Mouse (Mus musculus) neural tube, embryonic 15.5 days (tissue): ENCODE results near the gene Ern1. TPM values are rescaled to one million over a fixed set of nuclear protein-coding genes. Genes with fewer than 3 reads are reported as not detected.

ENCODE experiments used
- ATAC-seq: fragments of 200-750 bp; cut with Nextera tagmentation; 2 replicates; pipeline ENCODE4 v1.8.0; 2017; ENCODE audit warnings: mild to moderate bottlenecking, moderate TSS enrichment, moderate library complexity; ENCODE audit not compliant: low FRiP score
- H3K27ac ChIP-seq: fragments of 300-500 bp; sonication (generic); replicated peaks from 2 replicates; pipeline ENCODE4 v1.5.1; 2015; ENCODE audit warnings: mild to moderate bottlenecking, inconsistent platforms
- H3K27me3 ChIP-seq: fragments of 300-500 bp; sonication (generic); replicated peaks from 2 replicates; pipeline ENCODE4 v1.6.1; 2015; ENCODE audit warnings: inconsistent platforms
- H3K36me3 ChIP-seq: fragments of 300-500 bp; sonication (generic); 2 replicates; pipeline ENCODE4 v1.6.1; 2015; ENCODE audit warnings: inconsistent platforms
- H3K4me1 ChIP-seq: fragments of 300-500 bp; sonication (generic); 2 replicates; pipeline ENCODE4 v1.6.1; 2015; ENCODE audit warnings: inconsistent platforms
- H3K4me2 ChIP-seq: fragments of 300-500 bp; sonication (generic); 2 replicates; pipeline ENCODE4 v1.6.1; 2015; ENCODE audit warnings: inconsistent platforms, mild to moderate bottlenecking, moderate library complexity
- H3K4me3 ChIP-seq: fragments of 300-500 bp; sonication (generic); replicated peaks from 2 replicates; pipeline ENCODE4 v1.5.1; 2015; ENCODE audit warnings: mild to moderate bottlenecking, inconsistent platforms
- H3K9ac ChIP-seq: fragments of 300-500 bp; sonication (generic); replicated peaks from 2 replicates; pipeline ENCODE4 v1.6.1; 2015; ENCODE audit warnings: mild to moderate bottlenecking, inconsistent platforms
- H3K9me3 ChIP-seq: fragments of 300-500 bp; sonication (generic); replicated peaks from 2 replicates; pipeline ENCODE4 v1.6.1; 2016; ENCODE audit warnings: inconsistent platforms
- WGBS: fragments of 180-500 bp; shearing (Covaris S2); methylation state at CpG from one replicate; pipeline ENCODE4 v1.1.7; 2015; ENCODE audit warnings: mixed read lengths; 5-methylcytosine and 5-hydroxymethylcytosine counted together
- polyA plus RNA-seq: library from polyadenylated mRNA; unstranded; fragments of >200 nt; fragmentation: Nextera tagmentation; extraction: Ambion mirVana; gene quantifications from 2 replicates; pipeline ENCODE4 v1.2.1, GENCODE M21; 2015

The Ern1 gene
- polyA plus RNA-seq, 1 experiment from 2014 or later = 4.1 TPM

DNA sequence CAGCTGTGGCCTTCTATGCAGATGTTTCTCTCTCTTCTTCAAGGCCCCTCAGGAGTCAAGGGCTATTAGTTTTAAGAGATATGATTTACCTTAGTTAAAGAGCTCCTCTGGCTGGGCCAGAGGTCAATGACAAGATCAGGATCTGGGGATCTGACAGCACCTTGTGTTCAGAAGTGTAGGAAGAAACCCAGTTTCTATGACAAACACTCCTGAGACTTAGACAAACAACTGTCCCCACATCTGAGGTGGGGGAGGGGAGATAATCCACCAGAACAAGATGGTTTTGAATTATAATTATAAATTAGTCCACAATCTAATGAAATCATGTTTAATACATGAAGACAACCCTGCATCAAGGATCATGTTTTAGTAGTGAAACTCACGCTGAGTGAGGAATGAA, 8.9 kb downstream of the Ern1 start:
- Histone ChIP-seq H3K4me1 (no peaks in the 10 kb centered on the region), H3K9me3 (no peaks in the 10 kb centered on the region), H3K27me3 (no peaks in the 10 kb centered on the region), H3K4me2 (no peak overlapping the region), H3K9ac (no peak overlapping the region), H3K36me3 (no peaks in the 10 kb centered on the region), H3K27ac (no peak overlapping the region), H3K4me3 (no peak overlapping the region)
- no peak for ATAC-seq
- WGBS = 26% methylated on average over 1 of the region's 1 CpGs

DNA sequence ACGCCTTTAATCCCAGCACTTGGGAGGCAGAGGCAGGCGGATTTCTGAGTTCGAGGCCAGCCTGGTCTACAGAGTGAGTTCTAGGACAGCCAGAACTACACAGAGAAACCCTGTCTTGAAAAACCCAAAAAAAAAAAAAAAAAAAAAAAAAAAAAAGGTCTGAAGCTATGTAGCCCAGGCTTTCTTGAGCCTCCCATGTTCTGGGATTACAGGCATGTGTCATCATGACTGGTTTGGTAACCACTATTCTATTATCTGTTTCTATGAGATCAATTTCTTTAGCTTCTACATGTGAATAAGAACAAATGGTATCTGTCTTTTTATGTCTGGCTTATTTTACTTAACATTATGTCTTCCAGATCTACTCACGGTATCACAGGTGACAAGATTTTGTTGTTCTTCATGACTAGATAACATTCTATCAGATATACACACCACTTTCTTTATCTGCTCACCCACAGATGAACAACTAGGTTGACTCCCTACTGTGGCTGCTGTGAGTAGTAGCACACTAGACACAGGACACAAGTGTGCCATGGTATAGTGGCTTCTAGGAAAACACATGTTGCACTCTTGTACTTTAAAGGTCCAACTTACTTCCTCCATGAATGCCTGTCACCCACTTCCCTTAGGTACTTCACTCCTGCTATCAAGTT, 10.0 kb downstream of the Ern1 start:
- H3K27ac ChIP-seq = no peak overlapping the region
- H3K9ac ChIP-seq = no peak overlapping the region
- H3K4me1 ChIP-seq = no peaks in the 10 kb centered on the region
- no peaks in the 10 kb centered on the region for H3K36me3 ChIP-seq
- ATAC-seq = no peak
- no peaks in the 10 kb centered on the region for H3K27me3 ChIP-seq
- WGBS = 94% methylated on average over 4 of the region's 4 CpGs
- no peak overlapping the region for H3K4me2 ChIP-seq
- H3K4me3 ChIP-seq = no peak overlapping the region
- no peaks in the 10 kb centered on the region for H3K9me3 ChIP-seq

DNA sequence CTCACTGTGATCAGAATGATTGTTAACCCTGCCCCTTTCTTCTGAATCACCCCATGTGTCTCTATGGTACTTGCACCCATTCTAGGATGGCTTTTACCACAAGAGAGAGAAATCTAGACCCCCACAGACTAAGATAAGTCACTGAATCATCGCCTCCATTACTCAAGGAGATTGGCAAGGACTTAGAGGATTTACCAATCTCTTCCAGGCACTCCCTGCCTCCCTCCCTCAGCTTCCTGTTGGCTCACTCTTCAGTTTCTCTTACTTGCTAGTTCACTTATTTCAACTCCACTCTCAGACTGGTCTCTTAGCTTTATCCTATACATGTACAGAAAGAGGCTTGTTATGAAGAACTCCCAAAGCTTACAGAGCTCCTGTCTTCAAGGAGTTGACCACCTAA, 12.3 kb downstream of the Ern1 start:
- Histone ChIP-seq H3K4me1 (peaks cover 10% of the 10 kb centered on the region), H3K4me2 (no peak overlapping the region), H3K27ac (no peak overlapping the region), H3K36me3 (no peaks in the 10 kb centered on the region), H3K4me3 (no peak overlapping the region), H3K9me3 (no peaks in the 10 kb centered on the region), H3K27me3 (no peaks in the 10 kb centered on the region), H3K9ac (no peak overlapping the region)
- no peak for ATAC-seq
- 89% methylated on average over 1 of the region's 1 CpGs for WGBS

DNA sequence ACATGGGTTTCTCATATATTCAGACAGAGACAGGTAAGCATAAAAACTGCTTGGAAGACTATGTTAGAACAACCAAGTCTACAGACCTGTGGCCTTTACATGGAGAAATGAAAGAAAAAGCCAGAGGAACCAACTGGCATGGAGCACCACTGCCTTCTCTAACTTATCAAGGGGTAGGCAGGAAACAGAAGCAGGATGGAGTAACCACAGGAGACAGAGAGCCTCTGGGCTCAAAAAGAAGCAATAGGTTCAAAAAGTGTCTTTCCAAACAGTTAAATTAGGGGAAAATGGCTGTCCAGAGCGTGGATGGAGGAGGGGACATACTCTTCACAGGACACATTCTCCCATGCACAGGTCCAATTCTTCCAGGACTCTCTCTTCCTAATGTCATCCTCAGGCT, 16.0 kb downstream of the Ern1 start:
- no peak overlapping the region for H3K4me2 ChIP-seq
- no peak overlapping the region for H3K4me3 ChIP-seq
- H3K4me1 ChIP-seq = peaks cover 10% of the 10 kb centered on the region
- ATAC-seq = no peak
- 92% methylated on average over 1 of the region's 1 CpGs for WGBS
- H3K9me3 ChIP-seq = no peaks in the 10 kb centered on the region
- no peak overlapping the region for H3K9ac ChIP-seq
- H3K36me3 ChIP-seq = no peaks in the 10 kb centered on the region
- no peak overlapping the region for H3K27ac ChIP-seq
- H3K27me3 ChIP-seq = no peaks in the 10 kb centered on the region

DNA sequence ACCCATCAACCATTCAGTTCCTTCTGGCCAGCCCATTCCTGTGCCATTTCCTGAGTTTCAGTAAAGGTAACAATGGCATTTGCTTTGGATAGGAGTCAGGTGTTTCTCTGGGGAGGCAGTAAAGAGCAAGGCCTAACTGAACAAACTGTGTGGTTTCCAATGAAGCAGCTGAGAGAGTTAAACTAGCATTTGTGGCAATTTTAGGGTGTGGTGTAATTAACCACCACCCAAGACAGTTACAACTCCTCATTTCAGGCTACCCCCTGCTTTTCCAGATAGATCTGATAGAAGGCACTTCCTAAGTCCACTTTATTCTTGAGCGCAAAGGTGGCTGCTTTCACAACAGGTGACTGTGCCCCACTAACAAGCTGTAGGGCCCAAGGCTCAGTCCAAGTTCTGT, 19.1 kb downstream of the Ern1 start:
- Histone ChIP-seq H3K4me3 (no peak overlapping the region), H3K27me3 (no peaks in the 10 kb centered on the region), H3K27ac (no peak overlapping the region), H3K4me1 (peaks cover 16% of the 10 kb centered on the region), H3K36me3 (no peaks in the 10 kb centered on the region), H3K9ac (no peak overlapping the region), H3K9me3 (no peaks in the 10 kb centered on the region), H3K4me2 (no peak overlapping the region)
- ATAC-seq = no peak
- 92% methylated on average over 1 of the region's 1 CpGs for WGBS

DNA sequence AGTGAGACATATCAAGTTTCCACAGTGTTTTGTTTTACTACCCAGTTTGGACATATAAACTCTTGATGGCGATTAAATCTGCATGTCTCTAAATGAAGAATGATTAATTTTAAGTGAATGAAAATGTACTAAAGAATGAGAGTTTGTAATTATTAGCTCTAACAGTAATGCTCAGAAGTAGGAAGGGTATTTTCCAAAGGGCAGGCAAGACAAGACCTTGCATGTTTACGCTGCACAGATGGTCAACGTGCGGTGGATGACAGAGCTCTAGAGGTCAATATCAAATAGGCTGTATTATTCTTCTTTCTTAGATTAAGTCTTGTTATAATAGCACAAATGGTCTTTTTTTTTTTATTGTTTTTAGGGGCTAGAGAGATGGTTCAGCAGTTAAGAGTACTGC, 21.7 kb downstream of the Ern1 start:
- Histone ChIP-seq H3K36me3 (no peaks in the 10 kb centered on the region), H3K4me2 (no peak overlapping the region), H3K9me3 (no peaks in the 10 kb centered on the region), H3K27ac (no peak overlapping the region), H3K27me3 (no peaks in the 10 kb centered on the region), H3K9ac (no peak overlapping the region), H3K4me1 (peaks cover 8% of the 10 kb centered on the region), H3K4me3 (no peak overlapping the region)
- no peak for ATAC-seq
- whole genome bisulfite sequencing = 86% methylated on average over 4 of the region's 4 CpGs

DNA sequence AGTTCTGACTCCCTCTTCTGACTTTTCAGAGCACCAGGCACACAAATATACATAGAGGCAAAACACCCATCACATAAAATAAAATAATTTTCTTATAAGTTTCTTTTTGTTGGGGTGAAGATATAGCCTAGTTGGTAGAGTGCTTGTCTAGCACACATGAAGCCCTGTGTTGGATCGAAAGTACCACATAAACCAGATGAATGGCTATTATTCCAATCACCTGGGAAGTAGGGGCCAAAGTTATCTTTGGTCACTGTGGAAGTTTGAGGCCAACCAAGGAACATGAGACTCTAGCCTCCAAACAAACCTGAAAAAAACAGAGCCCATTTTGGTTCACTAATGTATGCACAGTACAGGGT, 22.1 kb downstream of the Ern1 start:
- no peaks in the 10 kb centered on the region for H3K27me3 ChIP-seq
- no peak overlapping the region for H3K4me3 ChIP-seq
- peaks cover 6% of the 10 kb centered on the region; the same call in 1 of the 2 replicates for H3K4me1 ChIP-seq
- 94% methylated on average over 1 of the region's 1 CpGs for whole genome bisulfite sequencing
- no peak overlapping the region for H3K4me2 ChIP-seq
- no peak for ATAC-seq
- no peak overlapping the region for H3K27ac ChIP-seq
- H3K9ac ChIP-seq = no peak overlapping the region
- H3K9me3 ChIP-seq = no peaks in the 10 kb centered on the region
- no peaks in the 10 kb centered on the region for H3K36me3 ChIP-seq

DNA sequence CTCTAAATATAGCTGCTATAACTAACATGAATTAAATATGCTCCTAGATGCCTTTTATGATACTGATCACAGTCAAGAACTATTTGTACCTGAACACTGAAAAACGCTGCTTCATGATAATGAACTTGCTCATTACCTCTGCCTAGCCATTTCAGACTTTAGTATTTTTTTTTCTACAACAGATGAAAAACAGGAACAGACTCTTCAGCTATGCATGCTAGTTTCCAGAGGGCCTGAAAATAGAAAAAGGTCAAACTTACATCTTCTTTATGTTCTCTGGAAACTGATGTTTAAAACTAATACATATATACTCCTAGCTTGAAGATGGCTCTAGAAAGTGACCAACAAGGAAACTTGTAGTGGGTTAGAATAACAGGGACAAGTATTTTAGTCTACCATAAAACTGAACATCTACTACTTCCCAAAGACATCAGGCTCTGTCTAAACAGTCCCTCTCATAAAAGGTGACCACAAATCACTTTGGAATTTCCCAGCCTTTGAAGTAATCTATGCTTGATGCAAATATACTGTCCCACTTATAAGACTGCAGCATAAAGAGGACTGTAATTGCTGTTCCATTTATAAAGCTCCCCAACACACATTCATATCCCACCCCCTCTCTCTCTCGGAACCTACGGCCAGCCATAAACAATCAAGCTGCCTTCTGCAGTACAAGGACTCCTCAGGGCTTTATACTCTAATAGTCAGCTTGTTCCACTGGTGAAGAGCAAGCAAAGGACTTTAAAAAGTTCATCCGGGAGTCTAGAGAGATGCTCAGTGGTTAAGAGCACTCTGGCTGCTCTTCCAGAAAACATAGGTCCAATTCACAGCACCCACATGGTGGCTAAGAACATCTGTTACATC, 22.7 kb downstream of the Ern1 start:
- no peaks in the 10 kb centered on the region for H3K27me3 ChIP-seq
- no peak overlapping the region for H3K4me2 ChIP-seq
- H3K9ac ChIP-seq = no peak overlapping the region
- ATAC-seq = no peak
- peaks cover 6% of the 10 kb centered on the region; the same call in 1 of the 2 replicates for H3K4me1 ChIP-seq
- H3K27ac ChIP-seq = no peak overlapping the region
- H3K9me3 ChIP-seq = no peaks in the 10 kb centered on the region
- H3K36me3 ChIP-seq = no peaks in the 10 kb centered on the region
- 53% methylated on average over 4 of the region's 4 CpGs for WGBS
- H3K4me3 ChIP-seq = no peak overlapping the region

DNA sequence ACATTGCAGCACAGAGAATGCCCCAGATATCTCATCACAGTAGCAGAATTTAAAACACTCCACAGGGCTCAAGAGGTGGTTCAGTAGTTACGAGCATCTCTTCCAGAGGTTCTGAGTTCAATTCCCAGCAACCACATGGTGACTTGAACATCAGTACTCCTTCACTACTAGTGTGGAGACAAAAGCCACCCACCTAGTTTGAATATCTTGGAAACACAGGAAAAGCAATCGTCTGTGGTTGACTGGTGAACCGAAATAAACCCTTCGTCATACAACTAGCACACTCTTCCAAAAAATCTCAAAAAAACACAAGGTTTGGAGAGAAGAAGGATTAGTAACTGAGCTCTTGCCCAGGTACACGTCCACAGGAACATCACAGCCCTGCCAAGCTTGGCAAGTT, 23.8 kb downstream of the Ern1 start:
- no peak for ATAC-seq
- peaks cover 6% of the 10 kb centered on the region; the same call in 1 of the 2 replicates for H3K4me1 ChIP-seq
- 74% methylated on average over 5 of the region's 5 CpGs for WGBS
- no peaks in the 10 kb centered on the region for H3K36me3 ChIP-seq
- no peak overlapping the region for H3K27ac ChIP-seq
- no peaks in the 10 kb centered on the region for H3K9me3 ChIP-seq
- H3K27me3 ChIP-seq = no peaks in the 10 kb centered on the region
- no peak overlapping the region for H3K4me2 ChIP-seq
- H3K4me3 ChIP-seq = no peak overlapping the region
- H3K9ac ChIP-seq = no peak overlapping the region

DNA sequence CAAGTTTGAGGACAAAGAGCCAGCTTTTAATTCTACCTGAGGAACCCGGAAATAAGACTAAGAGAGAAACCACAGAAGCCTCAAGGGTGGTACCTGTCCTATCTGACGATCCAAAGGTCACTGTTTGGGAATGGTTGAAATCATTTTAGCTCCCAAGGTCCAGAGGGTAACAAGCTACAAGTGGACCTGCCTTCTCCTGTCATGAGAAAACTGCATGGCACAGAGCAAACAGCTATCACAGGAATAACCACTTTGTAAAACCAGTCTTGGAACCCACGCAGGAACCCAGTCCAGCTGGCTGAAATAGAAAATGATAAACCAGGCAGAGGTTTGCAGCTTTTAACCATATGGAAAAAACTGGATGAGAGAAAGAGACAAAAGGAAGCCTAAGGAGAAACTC, 25.3 kb downstream of the Ern1 start:
- H3K36me3 ChIP-seq = no peaks in the 10 kb centered on the region
- no peak overlapping the region for H3K4me3 ChIP-seq
- no peaks in the 10 kb centered on the region for H3K9me3 ChIP-seq
- 83% methylated on average over 3 of the region's 3 CpGs for WGBS
- no peak overlapping the region for H3K27ac ChIP-seq
- H3K4me1 ChIP-seq = peaks cover 6% of the 10 kb centered on the region; the same call in 1 of the 2 replicates
- no peaks in the 10 kb centered on the region for H3K27me3 ChIP-seq
- H3K9ac ChIP-seq = no peak overlapping the region
- H3K4me2 ChIP-seq = no peak overlapping the region
- ATAC-seq = no peak

DNA sequence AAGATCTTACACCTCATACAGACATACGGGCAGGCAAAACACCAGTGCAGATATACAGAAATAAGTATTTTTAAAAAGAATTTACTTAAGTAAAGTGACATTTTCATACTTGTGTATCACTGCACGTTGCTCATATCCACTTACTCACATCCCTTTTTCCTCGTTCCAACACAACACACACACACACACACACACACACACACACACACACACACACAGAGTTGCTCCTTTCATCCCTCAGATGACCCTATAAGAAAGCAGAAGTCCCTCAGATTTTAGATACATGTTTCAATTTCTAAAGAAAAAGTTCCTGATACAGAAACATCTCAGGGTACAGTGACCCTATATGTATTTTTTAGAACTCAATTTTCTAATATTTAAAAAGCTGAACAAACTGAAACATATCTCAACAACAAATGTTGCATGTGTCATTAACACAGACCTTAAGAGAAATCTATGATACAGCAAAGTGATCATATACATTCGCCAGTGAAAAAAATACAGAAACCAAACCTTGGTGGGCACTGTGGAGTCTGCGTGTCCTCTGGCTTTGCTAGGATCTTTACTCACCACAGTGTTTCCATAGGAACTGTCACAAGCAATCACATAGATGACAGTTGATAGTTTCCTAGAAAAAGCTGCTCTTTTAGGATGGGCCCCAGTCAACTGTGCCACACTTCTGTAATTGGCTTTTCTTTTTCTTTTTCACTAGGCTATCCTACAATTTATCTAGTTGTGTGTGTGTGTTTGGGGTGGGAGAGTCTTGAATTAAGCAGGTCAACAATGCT, 26.3 kb downstream of the Ern1 start:
- no peaks in the 10 kb centered on the region for H3K27me3 ChIP-seq
- H3K4me1 ChIP-seq = peaks cover 6% of the 10 kb centered on the region; the same call in 1 of the 2 replicates
- H3K9ac ChIP-seq = no peak overlapping the region
- no peak for ATAC-seq
- no peak overlapping the region for H3K27ac ChIP-seq
- WGBS = 90% methylated on average over 5 of the region's 5 CpGs
- peaks cover 1% of the 10 kb centered on the region; the same call in 1 of the 2 replicates for H3K36me3 ChIP-seq
- no peaks in the 10 kb centered on the region for H3K9me3 ChIP-seq
- H3K4me2 ChIP-seq = no peak overlapping the region
- no peak overlapping the region for H3K4me3 ChIP-seq
